Mouse (Mus musculus): ENCODE measurements at regions not wholly inside any gene's neighbourhood (a gene's known extent, or its start where the extent isn't known, plus 50 kb on each side); places are given as distances from the start of the nearest gene placed in this dataset.

DNA sequence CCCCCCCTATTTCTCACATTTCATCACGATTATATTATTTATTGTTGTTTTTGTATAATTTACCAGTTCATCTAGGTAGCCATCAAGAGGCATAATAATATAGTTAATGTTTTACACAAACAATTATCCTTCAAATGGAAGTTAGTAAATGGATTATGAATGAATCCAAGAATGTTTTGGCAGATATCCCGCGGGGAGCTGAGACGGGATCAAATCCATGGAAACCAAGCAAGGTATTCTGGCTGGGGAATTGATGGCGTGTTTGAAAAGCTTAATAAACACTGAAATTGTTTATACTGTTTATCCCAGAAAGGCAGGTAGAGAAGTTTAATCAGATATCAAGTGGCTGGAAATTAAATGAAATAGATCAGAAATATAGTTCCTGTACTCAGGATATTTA lies 98.0 kb downstream of the Tex36 start:
- TF ChIP-seq CTCF (conservative IDR thresholded peaks at IDR 0.05; ENCODE audit: insufficient read depth, insufficient read length, low read depth, low read length) (no peak), POLR2A (IDR thresholded peaks at IDR 0.05; ENCODE audit: low read depth, low read length) (no peak)

Data from kidney, adult 2 months (tissue).